Mouse (Mus musculus) CH12.LX (cell line): ENCODE measurements around the gene Lima1. TPM values are rescaled to one million over a fixed set of nuclear protein-coding genes. Genes with fewer than 3 reads are reported as not detected.

Source experiments
- DNase-seq: peaks from one replicate; pipeline ENCODE4 v3.0.0-alpha.2; 2013; ENCODE audit errors: extremely low read depth
- H3K27ac ChIP-seq: 2 replicates; pipeline ENCODE4 v1.5.1; 2012; ENCODE audit warnings: low read depth, mild to moderate bottlenecking, control low read depth, moderate library complexity; ENCODE audit not compliant: insufficient read depth
- H3K27me3 ChIP-seq: replicated peaks from 2 replicates; pipeline ENCODE3; 2012; ENCODE audit warnings: inconsistent platforms
- H3K36me3 ChIP-seq, 2 experiments: replicated peaks in 1 of 2; 2 replicates each; pipeline versions ENCODE3 to v1.6.1; 2012; ENCODE audit warnings: inconsistent platforms in 1 of 2, low read length in 1 of 2, mild to moderate bottlenecking in 1 of 2, mixed read lengths in 1 of 2, moderate library complexity in 1 of 2; ENCODE audit not compliant: control insufficient read depth in 1 of 2, insufficient read depth in 1 of 2
- H3K4me1 ChIP-seq, 2 experiments: 2 replicates each; pipeline ENCODE4 v1.6.1; 2012; ENCODE audit warnings: inconsistent platforms in 1 of 2, moderate library complexity in 1 of 2; ENCODE audit not compliant: insufficient read depth in 2 of 2, control insufficient read depth in 1 of 2
- H3K4me2 ChIP-seq: 2 replicates; pipeline ENCODE4 v1.6.1; 2012; ENCODE audit warnings: low read depth, mild to moderate bottlenecking, control low read depth; ENCODE audit not compliant: poor library complexity, insufficient read depth, severe bottlenecking
- H3K4me3 ChIP-seq, 3 experiments: fragments of 150-350 bp in 1 of 3; sonication (generic) in 1 of 3; replicated peaks in 1 of 3; 2 replicates each; pipeline versions ENCODE3 to v1.5.1; 2011 to 2012; ENCODE audit warnings: low read depth in 2 of 3, low read length in 2 of 3, mild to moderate bottlenecking in 2 of 3, moderate library complexity in 2 of 3, control low read depth in 1 of 3, improper control_type of control experiment in 1 of 3, inconsistent platforms in 1 of 3, mixed read lengths in 1 of 3; ENCODE audit not compliant: poor library complexity in 1 of 3
- H3K79me2 ChIP-seq: replicated peaks from 2 replicates; pipeline ENCODE4 v1.6.1; 2012; ENCODE audit warnings: mild to moderate bottlenecking, moderate library complexity; ENCODE audit not compliant: control insufficient read depth, poor library complexity, insufficient read depth, severe bottlenecking; ENCODE audit errors: extremely low read depth
- H3K9ac ChIP-seq: 2 replicates; pipeline ENCODE4 v1.6.1; 2012; ENCODE audit warnings: low read depth, mild to moderate bottlenecking, control low read depth, moderate library complexity; ENCODE audit not compliant: insufficient read depth
- H3K9me3 ChIP-seq: replicated peaks from 2 replicates; pipeline ENCODE3; 2012; ENCODE audit warnings: low read length, inconsistent platforms, mixed read lengths
- ELF1 ChIP-seq: IDR thresholded peaks from 2 replicates; pipeline ENCODE4 v1.6.1; 2014; ENCODE audit warnings: low read depth, mild to moderate bottlenecking, inconsistent platforms, low read length, improper control_type of control experiment
- EP300 ChIP-seq: IDR thresholded peaks from 2 replicates; pipeline ENCODE4 v1.6.1; 2011; ENCODE audit warnings: low read length, improper control_type of control experiment
- ETS1 ChIP-seq: conservative IDR thresholded peaks from 2 replicates; pipeline ENCODE4 v1.6.1; 2012; ENCODE audit warnings: low read depth, mild to moderate bottlenecking, inconsistent platforms, low read length, improper control_type of control experiment, moderate library complexity
- GABPA ChIP-seq: IDR thresholded peaks from 2 replicates; pipeline ENCODE4 v1.6.1; 2012; ENCODE audit warnings: low read depth, low read length, improper control_type of control experiment, inconsistent platforms; ENCODE audit not compliant: insufficient replicate concordance
- IRF4 ChIP-seq: IDR thresholded peaks from 2 replicates; pipeline ENCODE4 v1.6.1; 2014; ENCODE audit warnings: low read depth, mild to moderate bottlenecking, inconsistent platforms, low read length, improper control_type of control experiment
- KAT2A ChIP-seq: IDR thresholded peaks from 2 replicates; pipeline ENCODE4 v1.6.1; 2012; ENCODE audit warnings: low read length, improper control_type of control experiment, inconsistent platforms; ENCODE audit not compliant: insufficient replicate concordance
- MAX ChIP-seq: IDR thresholded peaks from 2 replicates; pipeline ENCODE4 v1.6.1; 2011; ENCODE audit warnings: low read length, improper control_type of control experiment
- MAZ ChIP-seq: IDR thresholded peaks from 2 replicates; pipeline ENCODE4 v1.6.1; 2012; ENCODE audit warnings: low read depth, mild to moderate bottlenecking, inconsistent platforms, low read length, improper control_type of control experiment, moderate library complexity
- PAX5 ChIP-seq: IDR thresholded peaks from 2 replicates; pipeline ENCODE4 v1.6.1; 2012; ENCODE audit warnings: low read length, inconsistent platforms, mixed read lengths
- POLR2A ChIP-seq: IDR thresholded peaks from 2 replicates; pipeline ENCODE4 v1.6.1; 2011; ENCODE audit warnings: low read depth, mild to moderate bottlenecking, improper control_type of control experiment, low read length
- RCOR1 ChIP-seq: conservative IDR thresholded peaks from 2 replicates; pipeline ENCODE4 v1.6.1; 2012; ENCODE audit warnings: low read depth, mild to moderate bottlenecking, inconsistent platforms, low read length, improper control_type of control experiment
- SIN3A ChIP-seq: IDR thresholded peaks from 2 replicates; pipeline ENCODE4 v1.6.1; 2012; ENCODE audit warnings: low read length, improper control_type of control experiment, inconsistent platforms
- SMC3 ChIP-seq: IDR thresholded peaks from 2 replicates; pipeline ENCODE4 v1.6.1; 2011; ENCODE audit warnings: low read depth, low read length, improper control_type of control experiment
- USF2 ChIP-seq: conservative IDR thresholded peaks from 2 replicates; pipeline ENCODE4 v1.6.1; 2011; ENCODE audit warnings: low read depth, low read length, improper control_type of control experiment
- ZMIZ1 ChIP-seq: IDR thresholded peaks from 2 replicates; pipeline ENCODE4 v1.6.1; 2012; ENCODE audit warnings: low read depth, mild to moderate bottlenecking, inconsistent platforms, low read length, improper control_type of control experiment
- dilution Hi-C: fragments of 300-500 bp; cut with MboI; formaldehyde crosslinking; loops from 2 replicates; pipeline ENCODE4 v1.14.3; 2020; ENCODE audit warnings: low sequenced_read_pairs; ENCODE audit not compliant: extremely low pct_unique_long_range_greater_than_20kb, extremely low pct_ligation_motif_present
- in situ Hi-C: fragments of 300-500 bp; cut with MboI; formaldehyde crosslinking; loops from 3 replicates; pipeline ENCODE4 v1.14.3; 2019; ENCODE audit warnings: low sequenced_read_pairs, low pct_ligation_motif_present, low pct_unique_long_range_greater_than_20kb, mixed read lengths
- polyA plus RNA-seq: library from polyadenylated mRNA; unstranded; fragments of >175 nt; gene quantifications from 2 replicates; pipeline ENCODE4 v1.2.1, GENCODE M21; 2012; ENCODE audit warnings: low read depth; ENCODE audit not compliant: insufficient read length
- total RNA-seq, 2 experiments: library from RNA; depleted of rRNA; stranded (reverse); fragments of 300-350 nt in 1 of 2; fragments of >200 nt in 1 of 2; gene quantifications; 2 replicates each; pipeline ENCODE4 v1.2.3; 2012 to 2014

Gene Lima1
- total and polyA plus RNA-seq, 3 experiments: 10.3 to 26.9 (median 18.7) TPM

DNA sequence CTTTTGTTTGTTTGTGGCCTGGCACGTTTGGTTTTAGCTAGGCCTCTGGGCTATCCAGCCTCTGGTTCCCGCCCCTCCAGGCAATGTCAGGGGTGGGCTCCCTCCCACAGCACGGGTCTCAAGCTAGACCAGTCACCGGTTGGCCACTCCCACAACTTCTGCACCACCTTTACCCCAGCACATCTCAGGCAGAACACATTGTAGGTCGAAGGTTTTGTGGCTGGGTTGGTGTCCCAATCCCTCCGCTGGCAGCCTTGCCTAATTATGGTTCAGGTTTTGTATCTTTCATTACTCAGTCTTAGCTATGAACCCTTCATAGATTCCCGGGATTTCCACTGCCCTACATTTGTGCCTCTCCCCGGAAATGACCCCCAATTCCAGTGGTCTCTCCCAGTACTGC is 17.8 kb downstream of the Lima1 start:
- H3K4me2 ChIP-seq: no peak overlapping the region
- H3K9me3 ChIP-seq: no peaks in the 10 kb centered on the region
- no peaks in the 10 kb centered on the region for H3K79me2 ChIP-seq
- in situ Hi-C loops: no loop called here
- H3K27me3 ChIP-seq: no peaks in the 10 kb centered on the region
- DNase-seq: no peak
- dilution Hi-C loops: no loop called here
- no peaks in the 10 kb centered on the region for H3K36me3 ChIP-seq
- no peak overlapping the region for H3K9ac ChIP-seq
- no peak overlapping the region for H3K4me3 ChIP-seq
- H3K4me1 ChIP-seq: peaks cover 0 to 4% of the 10 kb centered on the region in 2 experiments; a peak in 1 of 4 replicates
- TF ChIP-seq KAT2A (no peak), ETS1 (no peak), MAZ (no peak), EP300 (no peak), RCOR1 (no peak), MAX (no peak), USF2 (no peak)
- H3K27ac ChIP-seq: no peak overlapping the region

DNA sequence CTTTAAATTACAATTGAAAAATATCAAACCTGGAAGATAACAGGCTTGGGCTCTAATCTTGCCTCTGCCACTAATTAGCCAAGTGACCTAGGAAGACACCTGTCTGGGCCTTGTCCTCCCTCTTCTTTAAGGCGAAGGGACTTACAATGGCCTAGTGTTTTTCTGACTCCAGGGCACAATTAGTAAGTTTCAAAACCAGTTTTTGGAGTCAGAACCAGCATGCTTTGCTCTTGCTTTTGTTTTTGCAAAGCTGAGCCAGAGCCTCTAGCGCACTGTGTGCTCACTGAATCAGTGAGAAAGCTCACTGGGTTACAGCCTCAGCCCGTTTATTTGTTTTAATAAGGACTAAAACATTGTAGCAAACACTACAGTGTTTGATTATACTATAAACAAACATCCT is 20.1 kb downstream of the Lima1 start:
- peaks cover 2% of the 10 kb centered on the region for H3K9me3 ChIP-seq
- H3K79me2 ChIP-seq: no peaks in the 10 kb centered on the region
- H3K36me3 ChIP-seq: no peaks in the 10 kb centered on the region
- TF ChIP-seq ELF1 (no peak), POLR2A (no peak), SMC3 (no peak), GABPA (no peak), SIN3A (no peak), ZMIZ1 (no peak), IRF4 (no peak), PAX5 (no peak), KAT2A (no peak)
- in situ Hi-C loops (no loop called here), dilution Hi-C loops (no loop called here)
- H3K27me3 ChIP-seq: no peaks in the 10 kb centered on the region
- no peak overlapping the region for H3K4me2 ChIP-seq
- H3K4me3 ChIP-seq: no peak overlapping the region
- H3K9ac ChIP-seq: no peak overlapping the region
- no peak overlapping the region for H3K27ac ChIP-seq
- DNase-seq: no peak
- peaks cover 0 to 4% of the 10 kb centered on the region in 2 experiments; a peak in 1 of 4 replicates for H3K4me1 ChIP-seq
